Mouse (Mus musculus): Measurements from ENCODE around the gene Itgb4.

DNA sequence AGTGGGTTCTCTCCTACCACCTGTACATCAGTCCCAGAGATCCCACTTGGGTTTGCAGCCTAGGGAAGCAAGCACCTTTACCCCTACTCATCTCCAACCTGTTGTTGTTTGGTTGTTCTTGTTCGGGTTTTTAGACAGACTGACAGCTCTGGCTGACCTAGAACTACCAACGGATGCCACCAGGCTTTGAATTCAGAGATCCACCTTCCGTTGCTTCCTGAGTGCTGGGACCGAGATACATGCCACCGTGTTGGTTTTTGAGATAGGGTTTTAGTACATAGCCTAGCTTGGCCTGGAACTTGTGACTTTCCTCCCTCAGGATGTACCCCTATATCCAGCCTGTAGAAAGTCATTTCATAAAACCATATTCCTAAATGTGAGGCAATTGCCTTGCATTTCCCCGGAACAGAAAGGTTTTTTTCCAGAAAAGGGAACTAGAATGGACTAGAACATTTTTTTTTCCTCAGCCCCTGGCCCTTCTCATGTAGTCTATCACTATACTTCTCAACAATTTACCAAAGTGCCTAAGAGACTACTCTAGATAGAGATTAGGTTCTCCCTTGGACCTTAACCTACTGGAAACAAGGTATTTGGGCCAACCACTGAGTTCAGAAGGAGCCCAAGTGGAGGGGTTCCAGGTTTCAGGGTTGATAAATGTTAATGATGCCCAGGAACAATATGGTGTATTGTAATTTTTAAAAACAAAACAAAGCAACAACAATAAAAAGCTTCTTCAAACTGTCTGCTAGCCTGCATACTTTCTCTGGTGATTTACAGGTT lies 54.8 kb downstream of the Itgb4 start:
- TF ChIP-seq CTCF (IDR thresholded peaks at IDR 0.05; ENCODE audit: low read depth) (no peak), EP300 (IDR thresholded peaks at IDR 0.05; ENCODE audit: low read depth) (no peak)

Data from liver, embryonic 14.5 days (tissue).